Mouse (Mus musculus) midbrain, embryonic 14.5 days (tissue): Measurements from ENCODE around the gene Hmgcs2. TPM values are rescaled to one million over a fixed set of nuclear protein-coding genes. Genes with fewer than 3 reads are reported as not detected.
"Not testable (repeated sequence)": the region's sequence is repeated elsewhere in the genome, so short reads cannot be mapped to it uniquely, and the experiment has no call there.

ENCODE experiments used
- ATAC-seq: fragments of 200-750 bp; cut with Nextera tagmentation; 2 replicates; pipeline ENCODE4 v1.8.0; 2017; ENCODE audit warnings: moderate number of reproducible peaks, moderate library complexity; ENCODE audit not compliant: low FRiP score, low TSS enrichment
- DNase-seq: peaks from one replicate; pipeline ENCODE4 v3.0.0-alpha.2; 2015
- H3K27ac ChIP-seq: fragments of 300-500 bp; sonication (generic); replicated peaks from 2 replicates; pipeline ENCODE4 v1.5.1; 2014; ENCODE audit warnings: mild to moderate bottlenecking, low read depth, low read length, moderate library complexity
- H3K27me3 ChIP-seq: fragments of 300-500 bp; sonication (generic); 2 replicates; pipeline ENCODE4 v1.6.1; 2014; ENCODE audit warnings: low read length, control low read depth, mixed read lengths; ENCODE audit not compliant: control insufficient read depth, insufficient read depth
- H3K36me3 ChIP-seq: fragments of 300-500 bp; sonication (generic); 2 replicates; pipeline ENCODE4 v1.6.1; 2014; ENCODE audit warnings: low read length, control low read depth; ENCODE audit not compliant: control insufficient read depth, insufficient read depth
- H3K4me1 ChIP-seq: fragments of 300-500 bp; sonication (generic); 2 replicates; pipeline ENCODE4 v1.6.1; 2014; ENCODE audit warnings: mild to moderate bottlenecking, antibody characterized with exemption, low read length, control low read depth; ENCODE audit not compliant: control insufficient read depth, insufficient read depth
- H3K4me2 ChIP-seq: fragments of 300-500 bp; sonication (generic); 2 replicates; pipeline ENCODE4 v1.6.1; 2014; ENCODE audit warnings: mild to moderate bottlenecking, low read length, moderate library complexity
- H3K4me3 ChIP-seq: fragments of 300-500 bp; sonication (generic); replicated peaks from 2 replicates; pipeline ENCODE4 v1.5.1; 2014; ENCODE audit warnings: low read depth, low read length
- H3K9ac ChIP-seq: fragments of 300-500 bp; sonication (generic); replicated peaks from 2 replicates; pipeline ENCODE4 v1.6.1; 2014; ENCODE audit warnings: mild to moderate bottlenecking, low read length, moderate library complexity
- H3K9me3 ChIP-seq: fragments of 300-500 bp; sonication (generic); 2 replicates; pipeline ENCODE4 v1.6.1; 2016; ENCODE audit warnings: low read length, control low read depth, mixed read lengths; ENCODE audit not compliant: control insufficient read depth
- WGBS: fragments of 180-500 bp; shearing (Covaris S2); extraction: QIAGEN DNeasy Blood & Tissue Kit; methylation state at CpG from one replicate; pipeline ENCODE4 v1.1.7; 2014; 5-methylcytosine and 5-hydroxymethylcytosine counted together
- polyA plus RNA-seq: library from polyadenylated mRNA; unstranded; fragments of >200 nt; fragmentation: Nextera tagmentation; extraction: Ambion mirVana; gene quantifications from 2 replicates; pipeline ENCODE4 v1.2.1, GENCODE M21; 2014

The Hmgcs2 gene
- polyA plus RNA-seq, 1 experiment from 2014 or later = 16.2 TPM

GRCm38 (mm10) chr3:98336661-98337654, 56.7 kb downstream of the Hmgcs2 start:
- Histone ChIP-seq H3K9ac (no peak overlapping the region), H3K9me3 (no peaks in the 10 kb centered on the region), H3K4me1 (peaks cover 29% of the 10 kb centered on the region), H3K4me3 (no peak overlapping the region), H3K27me3 (no peaks in the 10 kb centered on the region), H3K27ac (peak overlapping the region; percentile 17; the same call in 1 of the 2 replicates), H3K4me2 (peak overlapping the region; percentile 99), H3K36me3 (0 out of 2 replicates have a peak, but pooled peaks cover 8% of the 10 kb centered on the region)
- WGBS = 59% methylated on average over 22 of the region's 22 CpGs
- ATAC-seq (no peak), DNase-seq (peak; percentile 64)

DNA sequence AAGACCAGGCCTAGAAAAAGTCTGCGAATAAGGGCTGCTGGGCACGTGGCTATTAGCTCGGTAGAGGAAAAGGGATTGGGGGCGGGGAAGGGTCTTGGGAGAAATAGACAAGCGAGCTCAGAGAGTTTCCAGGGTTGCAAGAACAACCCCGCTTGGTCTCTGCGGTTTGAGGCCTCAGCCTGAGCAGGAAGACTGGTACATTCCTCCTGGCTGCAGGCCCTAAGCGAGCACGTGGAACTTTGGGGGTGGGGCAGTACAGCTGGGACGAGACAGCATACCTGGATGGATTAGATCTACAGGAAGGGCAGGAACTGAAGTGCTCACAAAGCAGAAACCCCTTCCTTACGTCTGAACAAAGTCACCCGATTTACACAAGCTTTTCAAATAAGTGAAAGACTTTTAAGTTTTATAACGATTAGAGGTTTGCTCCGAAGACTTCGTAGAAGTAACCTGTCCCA, 58.4 kb downstream of the Hmgcs2 start:
- no peaks in the 10 kb centered on the region for H3K27me3 ChIP-seq
- no peaks in the 10 kb centered on the region for H3K9me3 ChIP-seq
- H3K9ac ChIP-seq = peak overlapping the region; percentile 58
- H3K27ac ChIP-seq = no peak overlapping the region
- WGBS = 3% methylated on average over 15 of the region's 15 CpGs
- H3K36me3 ChIP-seq = 0 out of 2 replicates have a peak, but pooled peaks cover 2% of the 10 kb centered on the region
- DNase-seq (peak; percentile 63), ATAC-seq (0 out of 2 replicates have a peak, but pooled peaks have one; percentile 17)
- peak overlapping the region; percentile 99 for H3K4me2 ChIP-seq
- peaks cover 29% of the 10 kb centered on the region for H3K4me1 ChIP-seq
- peak overlapping the region; percentile 56 for H3K4me3 ChIP-seq

GRCm38 (mm10) chr3:98339097-98339705, 59.0 kb downstream of the Hmgcs2 start:
- no peaks in the 10 kb centered on the region for H3K36me3 ChIP-seq
- under 1% methylated on average over 46 of the region's 46 CpGs for WGBS
- ATAC-seq (peak; percentile 59), DNase-seq (peak; percentile 57)
- peak overlapping the region; percentile 60; the same call in 1 of the 2 replicates for H3K27ac ChIP-seq
- H3K9ac ChIP-seq = peak overlapping the region; percentile 58
- H3K4me1 ChIP-seq = peaks cover 29% of the 10 kb centered on the region
- peak overlapping the region; percentile 99 for H3K4me2 ChIP-seq
- H3K27me3 ChIP-seq = no peaks in the 10 kb centered on the region
- H3K4me3 ChIP-seq = peak overlapping the region; percentile 56
- no peaks in the 10 kb centered on the region for H3K9me3 ChIP-seq

GRCm38 (mm10) chr3:98339706-98340109, 59.5 kb downstream of the Hmgcs2 start, which contains the start of gene Phgdh:
Phgdh (minus strand) TSS chr3:98339990.
- peak within 1 kb of the TSS; percentile 60; the same call in 1 of the 2 replicates for H3K27ac ChIP-seq
- peak within 1 kb of the TSS; percentile 56 for H3K4me3 ChIP-seq
- H3K4me2 ChIP-seq = peak within 1 kb of the TSS; percentile 99
- peaks cover 29% of the 10 kb centered on the region for H3K4me1 ChIP-seq
- not testable (repeated sequence) for H3K9me3 ChIP-seq, H3K27me3 ChIP-seq, H3K36me3 ChIP-seq
- peak; percentile 76 for ATAC-seq
- 2% methylated on average over 10 of the region's 10 CpGs for WGBS
- peak; percentile 82 for DNase-seq
- peak within 1 kb of the TSS; percentile 58 for H3K9ac ChIP-seq

DNA sequence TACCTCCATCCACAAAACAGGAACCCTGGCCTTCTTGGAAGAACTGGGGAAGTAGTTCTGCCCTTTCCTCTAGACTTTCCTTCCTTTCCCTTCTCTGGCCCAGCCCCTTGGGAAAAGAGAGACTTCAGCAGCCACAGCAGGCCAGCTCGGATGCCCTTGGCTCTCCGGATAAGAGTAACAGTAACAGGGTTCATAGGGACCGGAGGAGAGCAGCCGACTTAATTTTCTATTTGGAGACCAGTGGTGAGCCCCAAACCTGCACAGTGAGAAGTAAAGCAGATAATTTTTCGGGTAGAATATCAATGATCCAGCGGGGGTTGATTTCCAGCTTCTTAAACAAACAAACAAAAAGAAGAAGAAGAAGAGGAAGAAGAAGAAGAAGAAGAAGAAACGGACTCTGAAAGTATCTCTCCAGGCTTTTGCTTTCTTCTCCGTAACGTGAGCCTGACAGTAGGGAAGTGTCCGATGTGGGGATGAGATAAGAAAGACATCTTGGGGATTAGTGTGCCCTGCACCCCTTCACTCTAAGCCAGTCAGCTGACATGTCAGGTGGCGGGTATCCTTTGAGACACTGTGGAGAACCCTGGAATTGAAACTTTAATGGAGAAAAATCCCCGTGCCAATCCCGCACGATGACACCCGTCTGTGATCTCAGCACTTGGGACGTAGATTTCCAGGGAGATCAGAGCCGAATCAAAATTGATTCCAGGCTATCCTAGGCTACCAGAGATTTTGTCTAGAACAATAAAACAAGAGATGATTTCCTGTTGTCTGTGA, 60.8 kb downstream of the Hmgcs2 start:
- ATAC-seq = no peak
- WGBS = 78% methylated on average over 17 of the region's 17 CpGs
- no peak overlapping the region for H3K9ac ChIP-seq

DNA sequence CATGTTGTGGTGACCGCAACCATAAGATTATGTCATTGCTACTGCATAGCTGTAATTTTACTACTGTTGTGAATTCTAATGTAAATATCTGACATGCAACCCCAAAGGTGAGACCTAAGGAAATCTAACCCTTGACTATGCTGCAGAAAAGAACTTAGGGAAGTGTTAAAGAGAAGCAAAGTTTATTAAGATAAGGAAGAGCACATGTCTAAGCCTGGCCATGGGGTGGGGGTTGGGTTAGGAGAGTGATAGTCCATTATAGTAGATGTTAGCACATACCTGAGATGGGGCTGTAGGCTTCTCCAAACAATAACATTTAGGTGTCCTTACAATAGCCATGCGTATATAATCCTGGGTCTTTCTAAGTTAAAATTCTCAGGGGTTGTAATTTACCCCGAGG, 63.0 kb downstream of the Hmgcs2 start:
- H3K9ac ChIP-seq = no peak overlapping the region
- ATAC-seq (no peak), DNase-seq (no peak)
- no peak overlapping the region for H3K4me3 ChIP-seq
- WGBS = 92% methylated on average over 3 of the region's 3 CpGs
- H3K4me2 ChIP-seq = no peak overlapping the region
- H3K27me3 ChIP-seq = no peaks in the 10 kb centered on the region
- H3K27ac ChIP-seq = no peak overlapping the region
- H3K9me3 ChIP-seq = no peaks in the 10 kb centered on the region
- no peaks in the 10 kb centered on the region for H3K36me3 ChIP-seq
- H3K4me1 ChIP-seq = peaks cover 10% of the 10 kb centered on the region; the same call in 1 of the 2 replicates

More for the DNA sequence above, 60.8 kb downstream of the Hmgcs2 start:
- Histone ChIP-seq H3K27ac (no peak overlapping the region), H3K4me2 (no peak overlapping the region), H3K4me3 (no peak overlapping the region), H3K4me1 (peaks cover 29% of the 10 kb centered on the region), H3K36me3 (no peaks in the 10 kb centered on the region), H3K9me3 (no peaks in the 10 kb centered on the region), H3K27me3 (no peaks in the 10 kb centered on the region)
- no peak for DNase-seq

GRCm38 (mm10) chr3:98348106-98348505, 67.9 kb downstream of the Hmgcs2 start:
- WGBS = 90% methylated on average over 6 of the region's 6 CpGs
- Histone ChIP-seq H3K9me3 (no peaks in the 10 kb centered on the region), H3K36me3 (no peaks in the 10 kb centered on the region), H3K9ac (no peak overlapping the region), H3K27ac (no peak overlapping the region), H3K27me3 (no peaks in the 10 kb centered on the region), H3K4me1 (no peaks in the 10 kb centered on the region), H3K4me3 (no peak overlapping the region), H3K4me2 (no peak overlapping the region)
- DNase-seq (no peak), ATAC-seq (no peak)

GRCm38 (mm10) chr3:98348705-98349104, 68.5 kb downstream of the Hmgcs2 start:
- Histone ChIP-seq H3K27ac (no peak overlapping the region), H3K4me3 (no peak overlapping the region), H3K9me3 (no peaks in the 10 kb centered on the region), H3K4me1 (no peaks in the 10 kb centered on the region), H3K4me2 (no peak overlapping the region; the same call in 1 of the 2 replicates), H3K27me3 (no peaks in the 10 kb centered on the region), H3K9ac (no peak overlapping the region), H3K36me3 (no peaks in the 10 kb centered on the region)
- WGBS = 23% methylated on average over 8 of the region's 8 CpGs
- ATAC-seq = no peak; the same call in 1 of the 2 replicates
- DNase-seq = no peak
